Mouse (Mus musculus): ENCODE results near the gene Rgr.
"Not testable (repeated sequence)": the region's sequence is repeated elsewhere in the genome, so short reads cannot be mapped to it uniquely, and the experiment has no call there.

Gene Rgr

GRCm38 (mm10) chr14:37000780-37001179, 48.0 kb downstream of the Rgr start:
- DNase-seq (ENCODE audit: low spot score), result not testable (repeated sequence)

DNA sequence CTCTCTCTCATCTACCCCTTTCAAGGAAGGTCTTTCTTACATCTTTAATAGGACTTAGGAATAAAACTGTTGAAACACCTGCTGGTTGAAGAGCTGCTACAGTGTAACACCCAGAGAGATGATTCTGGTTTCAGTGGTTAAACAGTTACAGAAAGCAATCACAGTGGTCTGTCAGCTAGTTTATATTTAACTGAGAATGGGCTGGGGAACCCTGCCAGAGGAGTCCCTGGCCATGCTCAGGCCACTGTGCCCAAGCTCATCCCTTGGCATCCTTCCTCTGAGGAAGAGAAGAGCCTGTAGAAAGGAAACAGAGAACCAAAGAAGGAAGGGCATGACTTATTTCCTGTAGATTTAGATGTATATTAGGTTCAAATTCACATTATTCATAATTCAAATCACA, 59.0 kb downstream of the Rgr start:
- no peak for DNase-seq (ENCODE audit: low spot score)

DNA sequence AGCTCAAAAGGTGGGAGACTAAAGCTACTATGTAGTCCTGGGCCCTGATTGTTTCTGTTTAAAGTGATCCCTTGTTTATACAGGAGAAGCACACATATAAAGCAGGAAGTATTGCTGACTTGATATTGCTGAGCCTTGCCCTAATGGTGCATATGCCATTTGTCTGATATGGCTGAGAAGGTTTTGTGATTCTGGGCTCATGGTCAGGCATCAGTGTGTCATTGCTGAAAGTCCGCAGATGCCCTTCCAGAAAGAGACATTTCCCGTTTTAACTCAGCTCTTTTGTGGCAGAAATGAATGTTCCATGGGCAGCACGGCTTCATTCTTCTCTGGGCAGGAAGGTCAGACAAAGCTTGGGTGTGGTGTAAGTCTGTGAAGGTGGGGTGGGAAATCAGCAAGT, 63.1 kb downstream of the Rgr start:
- no peak for DNase-seq (ENCODE audit: low spot score)
